Mouse (Mus musculus) forebrain, embryonic 11.5 days (tissue): Measurements from ENCODE around the gene Mrpl30. TPM values are rescaled to one million over a fixed set of nuclear protein-coding genes. Genes with fewer than 3 reads are reported as not detected.

Experiments
- ATAC-seq: fragments of 200-750 bp; cut with Nextera tagmentation; replicated peaks from 2 replicates; pipeline ENCODE4 v1.8.0; 2017; ENCODE audit warnings: moderate TSS enrichment; ENCODE audit not compliant: low FRiP score
- DNase-seq: peaks from one replicate; pipeline ENCODE4 v3.0.0-alpha.2; 2017; ENCODE audit warnings: low spot score
- H3K27ac ChIP-seq: fragments of 300-500 bp; sonication (generic); 2 replicates; pipeline ENCODE4 v1.5.1; 2014; ENCODE audit warnings: low read depth, low read length
- H3K27me3 ChIP-seq: fragments of 300-500 bp; sonication (generic); 2 replicates; pipeline ENCODE4 v1.6.1; 2014; ENCODE audit warnings: mild to moderate bottlenecking, low read length, mixed read lengths; ENCODE audit not compliant: control insufficient read depth, insufficient read depth
- H3K36me3 ChIP-seq: fragments of 300-500 bp; sonication (generic); 2 replicates; pipeline ENCODE4 v1.6.1; 2014; ENCODE audit warnings: mild to moderate bottlenecking, low read length, moderate library complexity, mixed read lengths; ENCODE audit not compliant: control insufficient read depth, insufficient read depth
- H3K4me1 ChIP-seq: fragments of 300-500 bp; sonication (generic); replicated peaks from 2 replicates; pipeline ENCODE4 v1.6.1; 2014; ENCODE audit warnings: low read length, mixed read lengths; ENCODE audit not compliant: control insufficient read depth, insufficient read depth
- H3K4me2 ChIP-seq: fragments of 300-500 bp; sonication (generic); 2 replicates; pipeline ENCODE4 v1.6.1; 2014; ENCODE audit warnings: low read depth, mild to moderate bottlenecking, low read length, moderate library complexity, mixed read lengths; ENCODE audit not compliant: severe bottlenecking
- H3K4me3 ChIP-seq: fragments of 300-500 bp; sonication (generic); 2 replicates; pipeline ENCODE4 v1.5.1; 2014; ENCODE audit warnings: low read depth, low read length
- H3K9ac ChIP-seq: fragments of 300-500 bp; sonication (generic); 2 replicates; pipeline ENCODE4 v1.6.1; 2014; ENCODE audit warnings: low read length
- H3K9me3 ChIP-seq: fragments of 300-500 bp; sonication (generic); 2 replicates; pipeline ENCODE4 v1.6.1; 2016; ENCODE audit warnings: low read length, mixed read lengths; ENCODE audit not compliant: control insufficient read depth
- WGBS: fragments of 180-500 bp; shearing (Covaris S2); extraction: QIAGEN DNeasy Blood & Tissue Kit; methylation state at CpG from one replicate; pipeline ENCODE4 v1.1.7; 2014; 5-methylcytosine and 5-hydroxymethylcytosine counted together
- polyA plus RNA-seq: library from polyadenylated mRNA; unstranded; fragments of >200 nt; fragmentation: Nextera tagmentation; extraction: Ambion mirVana; gene quantifications from 2 replicates; pipeline ENCODE4 v1.2.1, GENCODE M21; 2014

Gene Mrpl30
- polyA plus RNA-seq, 1 experiment from 2014 or later, result 234 TPM

DNA sequence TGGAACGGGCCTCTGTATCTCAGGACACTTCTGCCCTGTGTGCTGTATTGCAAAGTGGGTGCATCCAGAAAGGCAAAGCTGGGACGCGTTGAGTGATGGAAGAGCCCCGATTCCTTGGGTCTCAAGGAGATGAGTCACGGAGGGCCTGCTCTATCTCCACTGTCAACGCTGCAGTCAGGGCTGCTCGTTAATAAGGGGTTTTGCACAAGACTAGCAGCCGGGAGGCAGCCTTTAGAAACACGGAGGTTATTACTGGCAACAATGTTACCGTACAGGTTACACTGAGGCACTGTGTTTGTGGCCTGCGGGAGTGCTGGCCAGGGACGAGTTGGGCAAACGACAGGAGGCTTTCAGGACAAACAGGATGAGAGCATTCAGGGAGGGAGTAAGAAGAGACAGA lies 27.4 kb downstream of the Mrpl30 start:
- no peak overlapping the region for H3K9ac ChIP-seq
- DNase-seq, result no peak
- H3K4me2 ChIP-seq, result no peak overlapping the region
- no peak overlapping the region for H3K4me3 ChIP-seq
- 80% methylated on average over 13 of the region's 13 CpGs for WGBS
- no peaks in the 10 kb centered on the region for H3K36me3 ChIP-seq
- no peak for ATAC-seq
- no peaks in the 10 kb centered on the region for H3K4me1 ChIP-seq
- no peak overlapping the region for H3K27ac ChIP-seq
- H3K9me3 ChIP-seq, result no peaks in the 10 kb centered on the region
- H3K27me3 ChIP-seq, result no peaks in the 10 kb centered on the region

DNA sequence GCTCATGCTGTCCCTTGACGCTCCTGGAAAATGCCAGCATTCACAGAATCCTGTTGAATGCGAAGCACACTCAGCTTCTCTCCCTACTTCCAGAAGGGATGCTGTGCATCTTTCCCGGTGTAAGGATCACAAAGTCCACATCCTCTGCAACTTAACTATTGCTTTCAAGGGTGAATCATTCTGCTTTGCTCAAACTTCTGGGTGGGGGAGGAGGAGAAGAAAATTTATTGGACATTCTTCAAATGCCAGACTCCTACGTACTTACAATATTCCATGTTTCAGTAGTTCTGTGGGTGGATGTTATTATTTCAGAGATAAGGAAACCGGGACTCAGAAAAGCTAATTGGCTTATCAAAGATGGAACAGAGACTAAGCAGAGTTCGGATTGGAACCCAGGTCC lies 27.8 kb downstream of the Mrpl30 start:
- 83% methylated on average over 6 of the region's 6 CpGs for WGBS
- no peak overlapping the region for H3K9ac ChIP-seq
- H3K27ac ChIP-seq, result no peak overlapping the region
- H3K4me1 ChIP-seq, result no peaks in the 10 kb centered on the region
- no peaks in the 10 kb centered on the region for H3K27me3 ChIP-seq
- no peak overlapping the region for H3K4me3 ChIP-seq
- no peaks in the 10 kb centered on the region for H3K36me3 ChIP-seq
- DNase-seq, result no peak
- no peak overlapping the region for H3K4me2 ChIP-seq
- ATAC-seq, result no peak
- no peaks in the 10 kb centered on the region for H3K9me3 ChIP-seq

DNA sequence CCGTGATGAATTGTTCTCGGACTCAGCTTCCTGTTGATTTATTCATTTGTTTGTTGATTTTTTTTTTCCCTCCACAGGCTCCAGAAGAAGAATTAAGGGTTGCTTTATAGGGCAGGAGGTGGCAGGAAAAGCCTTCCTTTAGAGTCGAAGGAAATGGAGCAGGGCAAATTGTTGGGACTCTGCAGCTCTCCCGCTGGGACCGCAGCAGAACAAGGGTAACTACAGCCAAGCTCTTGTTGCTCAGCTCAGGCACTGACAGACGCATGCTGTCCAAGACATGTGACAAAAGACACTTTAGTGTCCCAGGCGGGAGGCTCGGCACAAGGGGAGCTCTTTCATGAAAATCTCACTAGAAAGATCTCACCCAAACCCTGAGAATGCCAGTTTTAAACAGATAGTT lies 32.3 kb downstream of the Mrpl30 start:
- Histone ChIP-seq H3K27me3 (no peaks in the 10 kb centered on the region), H3K9me3 (no peaks in the 10 kb centered on the region), H3K9ac (no peak overlapping the region), H3K4me2 (no peak overlapping the region), H3K36me3 (no peaks in the 10 kb centered on the region), H3K4me3 (no peak overlapping the region), H3K4me1 (no peaks in the 10 kb centered on the region), H3K27ac (no peak overlapping the region)
- 60% methylated on average over 8 of the region's 8 CpGs for WGBS
- DNase-seq (no peak), ATAC-seq (no peak)

DNA sequence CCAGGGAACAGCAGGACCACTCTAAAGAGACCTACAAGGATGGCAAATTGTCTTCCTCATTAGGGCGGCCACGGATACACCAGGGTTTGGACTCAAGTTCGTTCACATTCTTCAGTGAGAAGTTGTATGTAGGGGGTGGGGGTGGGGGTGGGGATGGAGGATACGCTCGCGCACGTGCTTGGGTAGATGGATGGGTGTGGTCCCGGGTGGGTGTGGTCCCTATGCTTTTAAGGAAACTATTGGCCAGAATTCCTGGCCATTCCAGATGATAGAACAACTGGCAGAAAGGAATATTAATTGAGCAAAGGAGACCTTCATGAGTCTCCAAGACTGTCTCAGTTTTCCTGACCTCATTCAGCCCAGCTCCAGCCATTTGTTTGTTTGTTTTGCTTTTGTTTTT lies 35.7 kb downstream of the Mrpl30 start:
- H3K36me3 ChIP-seq, result no peaks in the 10 kb centered on the region
- H3K4me3 ChIP-seq, result no peak overlapping the region
- H3K4me2 ChIP-seq, result no peak overlapping the region
- ATAC-seq (no peak), DNase-seq (no peak)
- no peak overlapping the region for H3K27ac ChIP-seq
- no peaks in the 10 kb centered on the region for H3K4me1 ChIP-seq
- no peaks in the 10 kb centered on the region for H3K27me3 ChIP-seq
- no peak overlapping the region for H3K9ac ChIP-seq
- WGBS, result 81% methylated on average over 8 of the region's 8 CpGs
- no peaks in the 10 kb centered on the region for H3K9me3 ChIP-seq

DNA sequence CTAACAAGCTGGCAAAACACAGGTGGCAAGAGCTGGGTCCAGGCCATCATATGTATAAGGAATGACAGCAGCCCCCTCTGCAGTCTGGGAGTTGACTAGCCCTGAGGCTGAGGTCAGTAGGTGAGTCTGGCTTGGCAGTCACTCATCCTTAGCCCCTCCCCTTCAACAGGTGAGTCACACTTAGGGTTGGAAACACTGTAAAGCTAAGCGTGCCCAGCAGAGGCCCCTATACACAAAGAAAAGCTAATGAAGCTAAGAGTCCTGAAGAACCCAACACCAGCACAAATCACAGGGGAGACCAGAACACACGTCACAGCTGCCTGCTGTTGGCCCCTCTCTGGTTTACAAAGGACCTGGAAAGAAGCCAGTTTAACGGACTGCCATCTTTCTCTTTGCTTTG lies 41.5 kb downstream of the Mrpl30 start:
- H3K4me2 ChIP-seq, result no peak overlapping the region
- WGBS, result 24% methylated on average over 3 of the region's 3 CpGs
- ATAC-seq, result no peak

More for the DNA sequence above, 41.5 kb downstream of the Mrpl30 start:
- Histone ChIP-seq H3K36me3 (no peaks in the 10 kb centered on the region), H3K4me3 (no peak overlapping the region), H3K9me3 (no peaks in the 10 kb centered on the region), H3K4me1 (no peaks in the 10 kb centered on the region), H3K27me3 (no peaks in the 10 kb centered on the region), H3K9ac (no peak overlapping the region), H3K27ac (no peak overlapping the region)
- DNase-seq, result no peak

Other genes starting within 250 kb of the Mrpl30 start
- 0.68 and 0.86 TPM in 2 replicates for gene 2010300C02Rik, start 170.4 kb upstream of the Mrpl30 start, polyA plus RNA-seq
- gene Tsga10, start 24.0 kb upstream of the Mrpl30 start, polyA plus RNA-seq, result 14.0 and 14.2 TPM in 2 replicates
- gene Lipt1, start 18.7 kb upstream of the Mrpl30 start, polyA plus RNA-seq, result 8.6 and 9.1 TPM in 2 replicates
- gene Mitd1, start 66 bp upstream of the Mrpl30 start, polyA plus RNA-seq, result 24.7 and 28.7 TPM in 2 replicates
- gene Lyg2, start 26.0 kb downstream of the Mrpl30 start, polyA plus RNA-seq, result not detected in 2 replicates
- not detected in 2 replicates for gene Lyg1, start 67.3 kb downstream of the Mrpl30 start, polyA plus RNA-seq
- 147 and 163 TPM in 2 replicates for gene Txndc9, start 107.4 kb downstream of the Mrpl30 start, polyA plus RNA-seq
- 30.2 and 32.6 TPM in 2 replicates for gene Eif5b, start 107.5 kb downstream of the Mrpl30 start, polyA plus RNA-seq
- 44.0 and 44.6 TPM in 2 replicates for gene Rev1, start 239.3 kb downstream of the Mrpl30 start, polyA plus RNA-seq